Mouse (Mus musculus): ENCODE results near the gene Gm15056. TPM values are rescaled to one million over a fixed set of nuclear protein-coding genes. Genes with fewer than 3 reads are reported as not detected.

Gm15056 gene
- total RNA-seq (2021), result not detected
- long read RNA-seq, experiment 1, result 0 reads
- long read RNA-seq, experiment 2, result 0 reads

DNA sequence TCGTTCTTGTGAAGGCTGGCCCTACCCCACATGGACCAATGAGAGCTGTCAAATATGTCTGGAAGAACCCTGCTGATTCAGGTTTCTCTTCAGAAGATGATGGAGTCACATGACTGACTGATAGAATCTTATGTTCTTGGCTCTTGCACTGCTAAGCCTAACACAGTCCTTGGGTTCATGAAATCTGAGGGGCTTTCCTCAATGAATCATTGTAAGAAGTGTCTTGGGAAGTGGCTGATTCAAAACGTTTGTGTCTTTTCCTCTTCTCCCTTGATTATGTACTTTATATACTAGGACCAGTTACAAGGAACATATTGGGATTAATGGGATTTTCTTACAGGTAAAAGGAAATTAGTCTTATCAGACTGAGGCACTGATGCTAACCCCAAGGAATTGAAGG is at the start of gene Gm15056:
Gene Gm15056, minus strand, starts transcription at position 101 of the 400 bp plus-strand sequence.
- no peak for DNase-seq

DNA sequence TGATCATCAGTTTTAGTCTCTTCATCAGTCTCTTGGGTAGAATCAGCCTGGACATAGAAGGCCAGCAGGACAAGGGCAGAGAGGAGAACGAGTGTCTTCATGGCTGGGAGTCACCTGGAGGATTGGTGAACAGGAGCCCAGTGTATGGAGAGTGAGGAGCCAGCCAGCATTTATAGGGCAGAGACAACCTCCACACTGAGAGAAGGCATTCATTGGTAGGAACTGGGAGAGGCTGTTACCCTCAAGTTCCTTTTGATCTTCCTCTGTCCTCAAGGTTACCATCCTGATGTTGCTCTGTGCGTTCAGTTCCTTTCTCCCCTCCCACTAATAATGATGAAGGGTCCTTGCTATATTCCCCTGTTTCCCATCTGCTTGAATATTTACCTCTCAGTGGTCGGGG is 42.2 kb upstream of the Gm15056 start, which contains the start of gene AY761185:
Gene AY761185, minus strand, starts transcription at position 101 of the 400 bp plus-strand sequence.
- DNase-seq, result no peak

DNA sequence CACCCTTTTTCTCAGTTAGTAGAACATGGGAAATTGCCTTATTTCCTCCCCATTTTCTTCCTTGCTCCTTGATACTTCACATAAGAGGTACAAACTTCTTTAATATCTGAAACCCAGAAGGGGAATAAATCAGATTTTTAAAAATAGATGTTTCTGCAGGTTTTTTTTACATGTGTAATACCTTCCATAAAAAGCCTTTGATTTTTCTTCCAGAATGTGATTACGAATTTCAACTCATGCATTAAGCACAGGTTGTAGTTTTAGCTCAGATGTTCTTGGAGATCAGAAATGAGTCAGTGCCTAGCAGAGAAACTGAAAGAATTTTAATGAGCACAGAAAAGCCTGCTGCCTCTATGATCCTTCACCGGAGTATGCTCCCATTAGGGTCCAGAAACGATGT is 19.5 kb upstream of the Gm15056 start, which contains the start of gene Gm6040:
Gene Gm6040, minus strand, starts transcription at position 101 of the 400 bp plus-strand sequence.
- no peak for DNase-seq

DNA sequence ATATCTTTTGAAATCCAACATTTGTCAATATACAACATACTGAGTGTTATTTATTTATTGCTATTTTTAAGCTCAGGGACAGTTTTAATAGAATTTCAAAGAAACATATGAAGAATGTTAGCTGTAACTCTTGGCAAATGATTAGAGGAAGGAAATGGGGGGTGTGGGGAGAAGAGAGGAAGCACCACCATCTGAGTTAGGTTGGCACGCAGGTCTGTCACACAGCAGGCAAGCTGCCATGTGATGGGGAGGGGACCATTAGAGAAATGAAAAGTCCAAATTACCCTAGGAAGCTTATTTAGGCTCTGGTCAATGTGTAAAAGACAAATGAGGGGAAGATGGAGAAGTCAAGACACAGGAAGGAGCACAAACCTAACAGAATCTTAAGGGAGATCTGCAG is 9.9 kb upstream of the Gm15056 start:
- no peak for DNase-seq

DNA sequence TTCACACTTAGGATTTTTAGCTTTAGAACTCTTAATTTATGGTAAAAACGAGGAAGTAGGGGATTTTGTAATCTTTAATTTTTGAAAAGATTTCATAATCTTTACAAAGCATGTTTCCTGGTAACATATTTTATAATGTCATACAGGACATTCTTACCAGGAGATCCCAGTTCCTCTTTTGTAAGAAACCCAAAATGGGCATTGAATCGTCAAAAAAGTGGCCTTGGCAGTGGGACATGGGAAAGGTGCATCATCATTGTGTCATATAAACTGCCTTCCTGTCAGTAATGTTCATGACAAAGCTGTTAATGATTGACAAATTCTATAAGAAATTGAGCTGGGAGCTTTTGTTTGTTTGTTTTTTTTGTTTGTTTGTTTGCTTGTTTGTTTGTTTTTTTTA is 5.8 kb upstream of the Gm15056 start:
- no peak for DNase-seq

DNA sequence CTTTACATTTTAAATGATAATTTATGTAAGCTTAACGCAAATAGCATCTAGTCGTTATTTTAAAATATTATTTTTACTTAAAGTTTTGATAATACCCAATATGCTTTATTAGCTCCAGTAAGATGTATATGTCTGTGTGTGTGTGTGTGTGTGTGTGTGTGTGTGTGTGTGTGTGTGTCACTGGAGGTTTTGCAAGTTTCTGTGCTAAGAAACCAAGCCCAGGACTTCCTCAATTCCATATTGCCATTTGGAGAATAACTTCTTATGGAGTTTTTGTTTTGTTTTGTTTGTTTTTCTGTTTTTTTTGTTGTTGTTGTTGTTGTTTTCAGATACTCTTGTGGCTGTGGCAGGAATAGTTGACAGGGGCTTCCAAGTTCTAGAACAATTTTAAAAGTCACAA is 4.7 kb upstream of the Gm15056 start:
- DNase-seq, result no peak

DNA sequence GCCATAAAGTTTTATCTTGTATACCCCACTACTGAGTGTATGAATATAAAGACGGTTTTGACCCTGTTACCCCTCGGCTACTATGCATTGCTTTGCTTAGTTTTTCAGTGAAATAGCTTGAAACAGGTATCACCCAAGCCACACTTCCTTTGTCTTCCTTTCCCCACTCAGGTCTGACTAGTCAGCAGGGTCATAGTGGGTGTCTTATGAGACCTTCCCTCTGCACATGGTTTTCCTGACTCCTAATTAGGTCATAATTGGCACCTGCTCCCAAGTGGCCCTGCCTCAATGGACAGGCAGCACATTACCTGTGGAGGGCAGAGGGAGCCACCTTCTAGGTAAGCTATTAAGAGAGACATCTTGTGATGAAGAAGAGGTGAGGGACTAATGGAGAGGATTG is 10.1 kb downstream of the Gm15056 start, which contains the start of gene Defb33:
Gene Defb33, plus strand, starts transcription at position 301 of the 400 bp plus-strand sequence.
- no peak for DNase-seq

DNA sequence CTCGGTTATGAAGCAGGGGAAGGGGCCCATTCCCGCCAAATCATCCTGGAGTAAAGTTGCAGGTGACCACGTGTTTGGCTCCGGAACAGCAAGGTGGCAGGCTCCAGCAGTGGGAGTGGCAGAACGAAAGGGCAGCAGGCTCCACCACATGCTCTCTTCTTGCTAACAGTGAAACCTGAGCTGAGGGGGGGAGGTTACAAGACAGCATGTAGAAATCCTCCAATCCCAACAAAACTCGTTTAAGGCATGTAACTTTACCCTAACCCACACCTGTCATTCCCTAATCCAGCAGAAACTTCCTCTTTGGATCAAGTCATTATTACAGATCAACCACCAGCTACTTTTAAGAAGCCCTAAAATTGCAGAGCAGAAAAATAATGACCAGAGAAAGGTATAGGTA is 27.8 kb downstream of the Gm15056 start:
- no peak for DNase-seq

Other genes starting within 250 kb of the Gm15056 start
- gene Defb33, start 10.0 kb downstream of the Gm15056 start, total RNA-seq (2021), result not detected
- not detected for gene Gm6040, start 19.4 kb upstream of the Gm15056 start, total RNA-seq (2021)
- not detected for gene AY761185, start 42.1 kb upstream of the Gm15056 start, total RNA-seq (2021)
- not detected for gene Defa21, start 122.9 kb upstream of the Gm15056 start, total RNA-seq (2021)
- gene Defa23, start 152.4 kb upstream of the Gm15056 start, total RNA-seq (2021), result not detected
- not detected for gene Defa35, start 162.4 kb upstream of the Gm15056 start, total RNA-seq (2021)
- gene Defa25, start 181.8 kb upstream of the Gm15056 start, total RNA-seq (2021), result not detected
- gene Gm14851, start 193.4 kb upstream of the Gm15056 start, total RNA-seq (2021), result not detected
- not detected for gene Defa30, start 232.0 kb upstream of the Gm15056 start, total RNA-seq (2021)